Mouse (Mus musculus): Measurements from ENCODE around the gene Epha2. TPM values are rescaled to one million over a fixed set of nuclear protein-coding genes. Genes with fewer than 3 reads are reported as not detected.

The Epha2 gene
- polyA plus RNA-seq, 1 experiment from 2014 or later = 1.0 TPM

DNA sequence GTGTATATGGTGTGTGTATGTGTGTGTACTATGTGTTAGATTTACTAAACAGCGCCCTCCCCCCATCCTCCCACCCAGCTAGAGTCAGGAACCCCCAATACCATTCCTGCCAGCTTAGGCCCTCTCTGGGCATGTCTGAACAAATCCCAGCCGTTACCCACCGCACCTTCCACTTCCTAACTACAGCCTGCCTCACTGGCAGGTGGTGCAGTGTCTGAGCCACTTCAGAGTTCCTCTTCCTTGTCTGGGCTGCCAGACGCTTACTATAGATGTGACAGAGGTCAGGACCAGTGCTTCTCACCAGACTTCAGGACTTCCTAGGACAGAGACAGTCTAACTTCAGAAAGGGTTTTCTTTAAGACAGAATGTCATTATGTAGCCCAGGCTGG, 3.2 kb downstream of the Epha2 start:
- 75% methylated on average over 4 of the region's 4 CpGs for WGBS

GRCm38 (mm10) chr4:141306057-141306456, 5.0 kb downstream of the Epha2 start:
- Histone ChIP-seq H3K4me2 (ENCODE audit: low read length) (no peak overlapping the region), H3K4me3 (ENCODE audit: low read depth, low read length) (no peak overlapping the region), H3K9ac (ENCODE audit: low read depth, low read length) (no peak overlapping the region), H3K36me3 (ENCODE audit: control insufficient read depth, insufficient read depth, low read length) (no peaks in the 10 kb centered on the region), H3K27me3 (ENCODE audit: control insufficient read depth, insufficient read depth, low read depth, low read length) (peaks cover 12% of the 10 kb centered on the region; the same call in 1 of the 2 replicates), H3K4me1 (ENCODE audit: control insufficient read depth, insufficient read depth, low read length) (peaks cover 23% of the 10 kb centered on the region), H3K9me3 (replicated peaks; ENCODE audit: control insufficient read depth, low read length, poor library complexity, severe bottlenecking) (no peaks in the 10 kb centered on the region), H3K27ac (ENCODE audit: low read length) (no peak overlapping the region)
- 32% methylated on average over 8 of the region's 8 CpGs for WGBS
- ATAC-seq = no peak

More for the DNA sequence above, 3.2 kb downstream of the Epha2 start:
- H3K4me2 ChIP-seq (ENCODE audit: low read length) = no peak overlapping the region
- H3K27me3 ChIP-seq (ENCODE audit: control insufficient read depth, insufficient read depth, low read depth, low read length) = peaks cover 15% of the 10 kb centered on the region
- H3K36me3 ChIP-seq (ENCODE audit: control insufficient read depth, insufficient read depth, low read length) = no peaks in the 10 kb centered on the region
- no peak for ATAC-seq
- H3K9me3 ChIP-seq (replicated peaks; ENCODE audit: control insufficient read depth, low read length, poor library complexity, severe bottlenecking) = no peaks in the 10 kb centered on the region
- H3K4me3 ChIP-seq (ENCODE audit: low read depth, low read length) = no peak overlapping the region
- no peak overlapping the region for H3K27ac ChIP-seq (ENCODE audit: low read length)
- H3K4me1 ChIP-seq (ENCODE audit: control insufficient read depth, insufficient read depth, low read length) = peaks cover 13% of the 10 kb centered on the region
- no peak overlapping the region for H3K9ac ChIP-seq (ENCODE audit: low read depth, low read length)

DNA sequence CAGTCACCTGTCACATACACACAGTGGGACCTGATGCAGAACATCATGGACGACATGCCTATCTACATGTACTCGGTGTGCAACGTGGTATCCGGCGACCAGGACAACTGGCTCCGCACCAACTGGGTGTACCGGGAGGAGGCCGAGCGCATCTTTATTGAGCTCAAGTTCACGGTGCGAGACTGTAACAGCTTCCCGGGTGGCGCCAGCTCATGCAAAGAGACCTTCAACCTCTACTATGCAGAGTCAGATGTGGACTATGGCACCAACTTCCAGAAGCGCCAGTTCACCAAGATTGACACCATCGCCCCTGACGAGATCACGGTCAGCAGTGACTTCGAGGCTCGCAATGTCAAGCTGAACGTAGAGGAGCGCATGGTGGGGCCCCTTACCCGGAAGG, 7.3 kb downstream of the Epha2 start:
- Histone ChIP-seq H3K36me3 (ENCODE audit: control insufficient read depth, insufficient read depth, low read length) (no peaks in the 10 kb centered on the region), H3K9ac (ENCODE audit: low read depth, low read length) (no peak overlapping the region), H3K27ac (ENCODE audit: low read length) (no peak overlapping the region), H3K4me2 (ENCODE audit: low read length) (no peak overlapping the region), H3K4me1 (ENCODE audit: control insufficient read depth, insufficient read depth, low read length) (peaks cover 23% of the 10 kb centered on the region), H3K27me3 (ENCODE audit: control insufficient read depth, insufficient read depth, low read depth, low read length) (peaks cover 4% of the 10 kb centered on the region; the same call in 1 of the 2 replicates), H3K9me3 (replicated peaks; ENCODE audit: control insufficient read depth, low read length, poor library complexity, severe bottlenecking) (no peaks in the 10 kb centered on the region), H3K4me3 (ENCODE audit: low read depth, low read length) (no peak overlapping the region)
- 96% methylated on average over 22 of the region's 22 CpGs for WGBS
- ATAC-seq = no peak

DNA sequence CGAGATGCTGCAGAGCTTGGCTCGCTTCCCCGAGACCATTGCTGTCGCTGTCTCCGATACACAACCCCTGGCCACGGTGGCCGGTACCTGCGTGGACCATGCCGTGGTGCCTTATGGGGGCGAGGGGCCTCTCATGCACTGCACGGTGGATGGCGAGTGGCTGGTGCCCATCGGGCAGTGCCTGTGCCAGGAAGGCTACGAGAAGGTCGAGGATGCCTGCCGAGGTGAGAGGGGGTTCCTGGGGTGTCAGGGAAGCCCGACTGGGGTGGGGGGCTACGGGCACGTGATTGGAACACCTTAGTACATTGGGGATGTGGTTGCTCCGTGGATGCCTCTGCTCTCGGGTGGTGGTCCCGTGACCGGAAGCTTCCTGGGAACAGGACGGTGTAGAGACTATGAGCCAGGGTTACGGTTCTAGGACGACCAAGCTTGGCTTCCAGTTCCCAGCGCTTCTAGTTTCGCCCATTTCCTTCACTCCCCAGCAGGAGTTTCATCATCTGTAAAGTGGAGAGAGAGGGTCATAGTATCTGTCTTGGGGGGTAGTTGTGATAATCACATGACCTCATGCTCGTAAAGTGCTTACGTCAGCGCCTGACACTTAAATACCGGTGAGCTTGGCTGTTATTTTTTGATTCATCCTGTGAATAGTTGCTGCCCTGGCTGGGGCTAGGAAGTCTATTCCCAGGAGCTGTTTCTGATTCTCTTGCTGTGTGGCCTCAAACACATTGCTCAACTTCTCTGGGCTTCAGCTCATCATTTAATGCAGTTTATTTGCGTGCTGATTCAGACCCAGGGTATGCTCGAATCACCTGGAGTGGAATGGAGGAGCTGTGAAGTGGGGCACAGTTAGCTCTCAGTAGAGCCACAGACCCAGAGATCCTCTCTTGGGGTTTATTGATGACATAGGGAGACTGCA, 8.1 kb downstream of the Epha2 start:
- no peaks in the 10 kb centered on the region for H3K9me3 ChIP-seq (replicated peaks; ENCODE audit: control insufficient read depth, low read length, poor library complexity, severe bottlenecking)
- H3K4me1 ChIP-seq (ENCODE audit: control insufficient read depth, insufficient read depth, low read length) = peaks cover 27% of the 10 kb centered on the region
- no peak overlapping the region for H3K27ac ChIP-seq (ENCODE audit: low read length)
- no peaks in the 10 kb centered on the region for H3K36me3 ChIP-seq (ENCODE audit: control insufficient read depth, insufficient read depth, low read length)
- no peak for ATAC-seq
- no peaks in the 10 kb centered on the region; the same call in 1 of the 2 replicates for H3K27me3 ChIP-seq (ENCODE audit: control insufficient read depth, insufficient read depth, low read depth, low read length)
- no peak overlapping the region for H3K9ac ChIP-seq (ENCODE audit: low read depth, low read length)
- no peak overlapping the region for H3K4me3 ChIP-seq (ENCODE audit: low read depth, low read length)
- H3K4me2 ChIP-seq (ENCODE audit: low read length) = no peak overlapping the region
- WGBS = 95% methylated on average over 34 of the region's 34 CpGs

DNA sequence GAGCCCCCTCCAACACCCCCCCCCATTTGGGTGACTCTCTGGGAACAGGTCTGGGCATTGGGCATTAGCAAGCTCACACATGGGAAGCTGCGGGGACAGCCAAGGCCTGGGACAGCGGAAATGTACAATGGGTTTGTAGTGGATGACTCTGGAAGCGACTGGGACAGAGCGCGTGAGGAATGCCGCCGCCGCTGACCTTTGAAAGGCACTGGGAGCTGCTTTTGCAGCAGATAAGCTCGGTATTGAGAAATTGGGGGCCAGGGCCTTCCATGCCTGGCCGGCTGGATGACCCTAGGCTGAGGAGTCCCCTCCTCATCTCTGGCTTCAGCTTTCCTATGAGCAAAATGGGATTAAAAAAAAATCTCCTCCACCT, 8.7 kb downstream of the Epha2 start:
- H3K9me3 ChIP-seq (replicated peaks; ENCODE audit: control insufficient read depth, low read length, poor library complexity, severe bottlenecking) = no peaks in the 10 kb centered on the region
- no peak overlapping the region for H3K4me3 ChIP-seq (ENCODE audit: low read depth, low read length)
- no peak for ATAC-seq
- no peak overlapping the region for H3K9ac ChIP-seq (ENCODE audit: low read depth, low read length)
- 24% methylated on average over 10 of the region's 10 CpGs for WGBS
- no peaks in the 10 kb centered on the region for H3K36me3 ChIP-seq (ENCODE audit: control insufficient read depth, insufficient read depth, low read length)
- H3K4me2 ChIP-seq (ENCODE audit: low read length) = no peak overlapping the region
- H3K4me1 ChIP-seq (ENCODE audit: control insufficient read depth, insufficient read depth, low read length) = peaks cover 27% of the 10 kb centered on the region
- no peak overlapping the region for H3K27ac ChIP-seq (ENCODE audit: low read length)
- no peaks in the 10 kb centered on the region for H3K27me3 ChIP-seq (ENCODE audit: control insufficient read depth, insufficient read depth, low read depth, low read length)

- Histone ChIP-seq H3K36me3 (ENCODE audit: control insufficient read depth, insufficient read depth, low read length) (no peaks in the 10 kb centered on the region), H3K4me2 (ENCODE audit: low read length) (no peak overlapping the region), H3K9me3 (replicated peaks; ENCODE audit: control insufficient read depth, low read length, poor library complexity, severe bottlenecking) (no peaks in the 10 kb centered on the region), H3K27me3 (ENCODE audit: control insufficient read depth, insufficient read depth, low read depth, low read length) (no peaks in the 10 kb centered on the region), H3K4me1 (ENCODE audit: control insufficient read depth, insufficient read depth, low read length) (peaks cover 27% of the 10 kb centered on the region), H3K9ac (ENCODE audit: low read depth, low read length) (no peak overlapping the region), H3K4me3 (ENCODE audit: low read depth, low read length) (no peak overlapping the region), H3K27ac (ENCODE audit: low read length) (no peak overlapping the region)
- 10% methylated on average over 8 of the region's 8 CpGs for WGBS
- no peak for ATAC-seq
These were observed 9.2 kb downstream of the Epha2 start for GRCm38 (mm10) chr4:141310191-141310606.

GRCm38 (mm10) chr4:141311078-141311477, 10.0 kb downstream of the Epha2 start:
- Histone ChIP-seq H3K4me1 (ENCODE audit: control insufficient read depth, insufficient read depth, low read length) (peaks cover 27% of the 10 kb centered on the region), H3K4me3 (ENCODE audit: low read depth, low read length) (no peak overlapping the region), H3K9me3 (replicated peaks; ENCODE audit: control insufficient read depth, low read length, poor library complexity, severe bottlenecking) (no peaks in the 10 kb centered on the region), H3K36me3 (ENCODE audit: control insufficient read depth, insufficient read depth, low read length) (no peaks in the 10 kb centered on the region), H3K27me3 (ENCODE audit: control insufficient read depth, insufficient read depth, low read depth, low read length) (no peaks in the 10 kb centered on the region), H3K27ac (ENCODE audit: low read length) (no peak overlapping the region), H3K4me2 (ENCODE audit: low read length) (no peak overlapping the region), H3K9ac (ENCODE audit: low read depth, low read length) (no peak overlapping the region)
- WGBS = 77% methylated on average over 7 of the region's 7 CpGs
- ATAC-seq = no peak

GRCm38 (mm10) chr4:141311506-141311905, 10.5 kb downstream of the Epha2 start:
- no peak overlapping the region for H3K4me2 ChIP-seq (ENCODE audit: low read length)
- H3K27me3 ChIP-seq (ENCODE audit: control insufficient read depth, insufficient read depth, low read depth, low read length) = no peaks in the 10 kb centered on the region
- H3K4me3 ChIP-seq (ENCODE audit: low read depth, low read length) = no peak overlapping the region
- WGBS = 45% methylated on average over 6 of the region's 6 CpGs
- H3K9me3 ChIP-seq (replicated peaks; ENCODE audit: control insufficient read depth, low read length, poor library complexity, severe bottlenecking) = no peaks in the 10 kb centered on the region
- H3K36me3 ChIP-seq (ENCODE audit: control insufficient read depth, insufficient read depth, low read length) = no peaks in the 10 kb centered on the region
- H3K4me1 ChIP-seq (ENCODE audit: control insufficient read depth, insufficient read depth, low read length) = peaks cover 27% of the 10 kb centered on the region
- H3K9ac ChIP-seq (ENCODE audit: low read depth, low read length) = peak overlapping the region; percentile 43; the same call in 1 of the 2 replicates
- peak overlapping the region; percentile 18; the same call in 1 of the 2 replicates for H3K27ac ChIP-seq (ENCODE audit: low read length)
- no peak for ATAC-seq

- ATAC-seq = peak; percentile 41; the same call in 1 of the 2 replicates
- Histone ChIP-seq H3K27me3 (ENCODE audit: control insufficient read depth, insufficient read depth, low read depth, low read length) (no peaks in the 10 kb centered on the region), H3K27ac (ENCODE audit: low read length) (peak overlapping the region; percentile 18; the same call in 1 of the 2 replicates), H3K4me2 (ENCODE audit: low read length) (no peak overlapping the region), H3K9me3 (replicated peaks; ENCODE audit: control insufficient read depth, low read length, poor library complexity, severe bottlenecking) (no peaks in the 10 kb centered on the region), H3K9ac (ENCODE audit: low read depth, low read length) (peak overlapping the region; percentile 43; the same call in 1 of the 2 replicates), H3K4me1 (ENCODE audit: control insufficient read depth, insufficient read depth, low read length) (peaks cover 27% of the 10 kb centered on the region), H3K4me3 (ENCODE audit: low read depth, low read length) (no peak overlapping the region), H3K36me3 (ENCODE audit: control insufficient read depth, insufficient read depth, low read length) (no peaks in the 10 kb centered on the region)
- 33% methylated on average over 2 of the region's 2 CpGs for WGBS
These were observed 10.9 kb downstream of the Epha2 start for GRCm38 (mm10) chr4:141311908-141312307.
